Mouse (Mus musculus) myocyte (in vitro differentiated cells): ENCODE data around the gene Wdr72. TPM values are rescaled to one million over a fixed set of nuclear protein-coding genes. Genes with fewer than 3 reads are reported as not detected.

Experiments used
- H3K27me3 ChIP-seq: one replicate; pipeline ENCODE4 v1.6.1; 2011; ENCODE audit not compliant: control insufficient read depth, insufficient read depth, insufficient read length
- H3K36me3 ChIP-seq: one replicate; pipeline ENCODE4 v1.6.1; 2011; ENCODE audit not compliant: control insufficient read depth, insufficient read depth
- H3K4me2 ChIP-seq: one replicate; pipeline ENCODE4 v1.6.1; 2011; ENCODE audit warnings: low read depth, control low read depth
- H3K4me3 ChIP-seq: one replicate; pipeline ENCODE4 v1.5.1; 2011; ENCODE audit warnings: mild to moderate bottlenecking, control low read depth, moderate library complexity
- H3K79me2 ChIP-seq: one replicate; pipeline ENCODE4 v1.6.1; 2011; ENCODE audit not compliant: control insufficient read depth, insufficient read depth
- H3ac ChIP-seq: one replicate; pipeline ENCODE4 v1.6.1; 2011; ENCODE audit not compliant: control insufficient read depth, insufficient read length
- CEBPB ChIP-seq: IDR thresholded peaks from 2 replicates; pipeline ENCODE4 v1.6.1; 2011; ENCODE audit warnings: mild to moderate bottlenecking, moderate library complexity; ENCODE audit not compliant: poor library complexity, insufficient read depth, severe bottlenecking
- E2F4 ChIP-seq: IDR thresholded peaks from one replicate; pipeline ENCODE4 v1.6.1; 2011; ENCODE audit warnings: mild to moderate bottlenecking, control low read depth, moderate library complexity; ENCODE audit not compliant: insufficient read depth
- MAX ChIP-seq: IDR thresholded peaks from one replicate; pipeline ENCODE4 v1.6.1; 2011; ENCODE audit warnings: low read depth, mild to moderate bottlenecking, control low read depth
- MYOD1 ChIP-seq, 3 experiments: IDR thresholded peaks; one replicate each; pipeline ENCODE4 v1.6.1; 2011; ENCODE audit warnings: control low read depth in 2 of 3, low read depth in 2 of 3, mild to moderate bottlenecking in 2 of 3, moderate library complexity in 1 of 3; ENCODE audit not compliant: insufficient read length in 2 of 3, control insufficient read depth in 1 of 3
- MYOG ChIP-seq, 3 experiments: IDR thresholded peaks; one replicate each; pipeline ENCODE4 v1.6.1; 2011; ENCODE audit warnings: control low read depth in 2 of 3, low read depth in 2 of 3, mild to moderate bottlenecking in 2 of 3; ENCODE audit not compliant: insufficient read length in 2 of 3, control insufficient read depth in 1 of 3, insufficient read depth in 1 of 3
- POLR2A ChIP-seq: IDR thresholded peaks from one replicate; pipeline ENCODE4 v1.6.1; 2011; ENCODE audit warnings: low read depth, mild to moderate bottlenecking, control low read depth, moderate library complexity; ENCODE audit not compliant: insufficient read length
- POLR2AphosphoS2 ChIP-seq: IDR thresholded peaks from one replicate; pipeline ENCODE4 v1.6.1; 2011; ENCODE audit warnings: low read depth, control low read depth; ENCODE audit not compliant: insufficient read length
- REST ChIP-seq: IDR thresholded peaks from one replicate; pipeline ENCODE4 v1.6.1; 2011; ENCODE audit warnings: mild to moderate bottlenecking, control low read depth, moderate library complexity; ENCODE audit not compliant: insufficient read depth, insufficient read length
- SRF ChIP-seq: IDR thresholded peaks from one replicate; pipeline ENCODE4 v1.6.1; 2011; ENCODE audit warnings: low read depth; ENCODE audit not compliant: control insufficient read depth, insufficient read length
- TCF12 ChIP-seq: IDR thresholded peaks from one replicate; pipeline ENCODE4 v1.6.1; 2011; ENCODE audit warnings: mild to moderate bottlenecking, control low read depth; ENCODE audit not compliant: poor library complexity, insufficient read depth, severe bottlenecking
- TCF3 ChIP-seq: IDR thresholded peaks from one replicate; pipeline ENCODE4 v1.6.1; 2011; ENCODE audit warnings: low read depth, control low read depth; ENCODE audit not compliant: insufficient read length
- USF1 ChIP-seq: IDR thresholded peaks from one replicate; pipeline ENCODE4 v1.6.1; 2011; ENCODE audit warnings: low read depth, mild to moderate bottlenecking, control low read depth, moderate library complexity
- polyA plus RNA-seq: library from polyadenylated mRNA; unstranded; fragments of >200 nt; fragmentation: generic; extraction: Trizol; gene quantifications from one replicate; pipeline ENCODE4 v1.2.1, GENCODE M21; 2012; ENCODE audit warnings: missing spikeins

Gene Wdr72
- polyA plus RNA-seq, 1 experiment, result not detected

- Histone ChIP-seq H3ac (no peak overlapping the region), H3K4me2 (no peak overlapping the region)
- TF ChIP-seq REST (no peak), POLR2AphosphoS2 (no peak), TCF12 (no peak), POLR2A (no peak), MAX (no peak), TCF3 (no peak), SRF (no peak), USF1 (no peak), MYOG (IDR thresholded peaks at IDR 0.05; ENCODE audit: control insufficient read depth in 1 of 3, insufficient read depth in 1 of 3, insufficient read length in 2 of 3, low read depth in 2 of 3) (no peak), CEBPB (no peak), E2F4 (no peak), MYOD1 (IDR thresholded peaks at IDR 0.05; ENCODE audit: control insufficient read depth in 1 of 3, insufficient read length in 2 of 3, low read depth in 2 of 3) (no peak)
Observed at GRCm38 (mm10) chr9:74148306-74148705, 38.1 kb downstream of the Wdr72 start.

GRCm38 (mm10) chr9:74160361-74160933, 50.3 kb downstream of the Wdr72 start:
- no peak overlapping the region for H3K4me3 ChIP-seq
- H3ac ChIP-seq, result no peak overlapping the region
- no peaks in the 10 kb centered on the region for H3K79me2 ChIP-seq
- TF ChIP-seq USF1 (no peak), TCF12 (no peak)
- no peak overlapping the region for H3K4me2 ChIP-seq
- H3K36me3 ChIP-seq, result no peaks in the 10 kb centered on the region
- H3K27me3 ChIP-seq, result no peaks in the 10 kb centered on the region

More at GRCm38 (mm10) chr9:74148306-74148705, 38.1 kb downstream of the Wdr72 start:
- no peaks in the 10 kb centered on the region for H3K79me2 ChIP-seq
- no peaks in the 10 kb centered on the region for H3K36me3 ChIP-seq
- H3K4me3 ChIP-seq, result no peak overlapping the region
- no peaks in the 10 kb centered on the region for H3K27me3 ChIP-seq

- Histone ChIP-seq H3K4me3 (no peak overlapping the region), H3ac (no peak overlapping the region), H3K36me3 (no peaks in the 10 kb centered on the region), H3K27me3 (no peaks in the 10 kb centered on the region), H3K4me2 (no peak overlapping the region), H3K79me2 (no peaks in the 10 kb centered on the region)
- TF ChIP-seq POLR2AphosphoS2, result no peak
- TF ChIP-seq MYOG (IDR thresholded peaks at IDR 0.05; ENCODE audit: control insufficient read depth in 1 of 3, insufficient read depth in 1 of 3, insufficient read length in 2 of 3, low read depth in 2 of 3), result no peak
- TF ChIP-seq MYOD1 (IDR thresholded peaks at IDR 0.05; ENCODE audit: control insufficient read depth in 1 of 3, insufficient read length in 2 of 3, low read depth in 2 of 3), result no peak
- no peak for TF ChIP-seq TCF3
- no peak for TF ChIP-seq REST
- no peak for TF ChIP-seq TCF12
- no peak for TF ChIP-seq E2F4
- no peak for TF ChIP-seq CEBPB
- no peak for TF ChIP-seq POLR2A
- no peak for TF ChIP-seq SRF
- TF ChIP-seq USF1, result no peak
- TF ChIP-seq MAX, result no peak
Observed at GRCm38 (mm10) chr9:74165697-74166096, 55.5 kb downstream of the Wdr72 start.

GRCm38 (mm10) chr9:74169904-74170303, 59.7 kb downstream of the Wdr72 start:
- H3K4me3 ChIP-seq, result no peak overlapping the region
- no peak overlapping the region for H3ac ChIP-seq
- H3K27me3 ChIP-seq, result no peaks in the 10 kb centered on the region
- H3K79me2 ChIP-seq, result no peaks in the 10 kb centered on the region
- no peaks in the 10 kb centered on the region for H3K36me3 ChIP-seq
- no peak for TF ChIP-seq REST
- TF ChIP-seq POLR2AphosphoS2, result no peak
- no peak for TF ChIP-seq TCF12
- no peak for TF ChIP-seq MYOG (IDR thresholded peaks at IDR 0.05; ENCODE audit: control insufficient read depth in 1 of 3, insufficient read depth in 1 of 3, insufficient read length in 2 of 3, low read depth in 2 of 3)
- TF ChIP-seq SRF, result no peak
- no peak for TF ChIP-seq CEBPB
- TF ChIP-seq TCF3, result no peak
- no peak for TF ChIP-seq USF1
- no peak for TF ChIP-seq POLR2A
- no peak for TF ChIP-seq MYOD1 (IDR thresholded peaks at IDR 0.05; ENCODE audit: control insufficient read depth in 1 of 3, insufficient read length in 2 of 3, low read depth in 2 of 3)
- TF ChIP-seq MAX, result no peak
- TF ChIP-seq E2F4, result no peak
- H3K4me2 ChIP-seq, result no peak overlapping the region
